Mouse (Mus musculus) E14TG2a.4 (cell line): ENCODE data around the gene Ccdc88b.

Experiments
- CTCF ChIP-seq: conservative IDR thresholded peaks from 2 replicates; pipeline ENCODE4 v1.5.1; 2014; ENCODE audit warnings: low read length
- NANOG ChIP-seq: IDR thresholded peaks from 2 replicates; pipeline ENCODE4 v1.6.1; 2014; ENCODE audit warnings: borderline replicate concordance, low read length, mixed read lengths
- POU5F1 ChIP-seq: IDR thresholded peaks from 2 replicates; pipeline ENCODE4 v1.6.1; 2014; ENCODE audit warnings: low read length, borderline replicate concordance

DNA sequence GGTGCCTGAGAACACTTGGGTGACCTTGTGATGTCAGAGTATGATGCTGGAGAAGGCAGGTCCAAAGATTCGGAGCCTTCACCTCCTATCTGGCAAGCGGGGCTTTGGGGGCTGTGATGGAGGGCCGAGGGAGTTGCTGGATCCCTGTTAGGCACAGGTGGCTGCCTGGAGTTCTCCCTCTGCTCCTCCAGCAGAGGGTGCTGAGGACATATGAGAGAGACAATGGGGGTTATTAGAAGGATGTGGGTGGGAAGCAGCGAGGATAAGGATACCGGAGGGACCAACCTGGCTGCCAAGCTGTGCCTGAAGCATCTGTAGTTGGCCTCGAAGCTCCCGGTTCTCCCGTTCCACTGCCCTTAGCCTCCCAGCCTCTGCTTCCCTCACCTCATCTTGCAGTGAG is 4.1 kb downstream of the Ccdc88b start:
- TF ChIP-seq CTCF (no peak), NANOG (no peak), POU5F1 (no peak)
